Mouse (Mus musculus) embryo, embryonic 9.5 days (tissue): ENCODE measurements around the gene Tmem94.
A peak's percentile ranks its signal among the peaks of the same experiment; 100 is the strongest.
"Not testable (repeated sequence)": the region's sequence is repeated elsewhere in the genome, so short reads cannot be mapped to it uniquely, and the experiment has no call there.

Experiments
- DNase-seq: peaks from one replicate; pipeline ENCODE4 v3.0.0-alpha.2; 2017; ENCODE audit errors: extremely low spot score

Tmem94 gene

DNA sequence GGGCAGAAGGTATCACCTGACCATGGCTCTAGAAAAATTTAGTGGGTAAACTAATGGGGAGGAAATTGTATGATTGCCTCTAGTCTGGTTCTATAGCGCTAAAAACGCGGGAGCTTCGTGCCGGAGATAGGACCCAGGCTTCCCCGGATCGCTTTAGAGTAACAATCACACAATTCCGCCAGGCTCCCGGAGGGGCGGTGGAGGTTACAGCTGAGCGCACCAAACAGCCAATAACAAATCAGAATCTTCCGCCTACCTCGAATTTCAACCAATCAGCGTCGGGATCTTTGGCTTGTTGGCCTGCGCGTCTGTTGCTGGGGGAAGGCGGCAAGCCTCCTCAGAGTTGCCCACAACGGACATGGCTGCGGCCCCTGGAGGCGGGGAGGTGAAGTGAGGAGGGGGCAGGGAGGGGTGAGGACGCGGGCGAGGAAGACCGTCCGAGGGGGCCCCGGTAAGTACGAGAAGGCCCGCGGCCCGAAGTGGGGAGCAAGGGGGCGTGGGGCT is at the start of gene Tmem94:
Gene Tmem94, plus strand, starts transcription at position 331 of the 504 bp plus-strand sequence.
- DNase-seq, result peak; percentile 100

GRCm38 (mm10) chr11:115716410-115717338 is 48.6 kb upstream of the Tmem94 start:
- no peak for DNase-seq

GRCm38 (mm10) chr11:115717660-115718390 is 47.4 kb upstream of the Tmem94 start:
- no peak for DNase-seq

DNA sequence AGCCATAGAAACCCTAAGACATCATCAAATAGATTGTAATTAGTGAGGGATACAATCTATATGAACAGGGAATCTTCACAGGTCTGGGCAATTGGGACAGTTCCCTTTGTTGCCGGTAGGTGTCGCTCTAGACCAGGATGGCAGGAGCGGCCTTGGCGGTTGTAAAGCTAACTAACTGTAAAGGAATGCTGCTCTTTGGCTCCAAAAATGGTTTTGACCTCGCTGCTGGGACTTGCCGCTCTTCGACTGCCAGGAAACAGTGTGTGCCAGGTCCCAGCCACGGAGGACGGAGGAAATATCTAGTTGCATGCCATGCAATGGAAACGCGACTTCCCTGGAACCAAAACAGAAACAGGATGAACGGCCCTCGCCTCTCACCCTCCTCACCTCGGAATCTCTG is 42.6 kb upstream of the Tmem94 start:
- DNase-seq, result peak; percentile 80

DNA sequence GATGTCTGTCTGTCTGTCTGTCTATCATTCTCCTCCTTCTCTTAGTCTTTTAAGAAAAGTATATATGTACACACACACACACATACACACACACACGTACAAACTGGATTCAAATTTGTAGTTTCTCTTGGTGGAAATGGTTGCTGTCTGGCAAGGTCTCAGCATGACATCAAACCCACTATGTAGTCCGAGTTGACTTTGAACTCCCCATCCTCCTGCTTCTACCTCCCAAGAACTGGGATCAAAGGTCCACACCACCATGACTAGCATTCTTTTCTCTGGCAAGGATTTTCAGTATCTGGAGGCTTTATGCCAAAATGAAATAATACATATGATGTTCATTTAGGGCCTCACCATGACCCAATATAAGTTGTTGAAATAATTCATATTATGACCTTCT is 42.0 kb upstream of the Tmem94 start:
- no peak for DNase-seq

DNA sequence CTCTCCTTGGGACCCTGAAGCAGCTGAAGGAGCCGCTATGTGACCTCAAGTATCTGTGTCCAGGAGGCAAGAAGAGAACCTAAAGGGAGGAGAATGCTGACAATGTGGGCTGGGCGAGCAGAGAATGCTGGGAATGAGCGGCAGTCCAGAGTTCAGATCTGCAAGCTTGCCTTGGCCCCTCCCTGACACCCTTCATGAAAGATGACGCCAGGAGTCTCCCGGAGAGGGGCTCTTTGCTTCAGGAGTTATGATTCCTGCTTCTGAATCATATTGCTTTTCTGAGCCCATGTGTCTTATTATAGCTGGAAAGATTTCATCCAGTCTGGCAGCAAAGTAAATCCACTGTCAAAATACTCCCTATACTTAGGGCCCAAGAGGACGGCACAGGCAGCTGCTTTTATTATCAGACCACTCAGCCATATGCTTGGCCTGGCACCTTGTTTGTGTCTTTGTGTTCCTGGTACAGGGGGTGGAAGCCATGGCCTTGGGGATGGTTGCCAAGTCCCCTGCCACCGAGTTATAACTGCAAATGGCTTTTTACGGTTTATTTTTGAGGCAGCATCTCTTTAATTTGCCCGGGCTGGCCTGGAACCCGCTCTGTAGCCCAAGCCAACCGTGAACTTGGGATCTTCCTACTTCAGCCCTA is 31.1 kb upstream of the Tmem94 start:
- DNase-seq, result no peak

GRCm38 (mm10) chr11:115737608-115738208 is 27.5 kb upstream of the Tmem94 start:
- DNase-seq, result peak; percentile 48

GRCm38 (mm10) chr11:115738275-115738885 is 26.9 kb upstream of the Tmem94 start:
- no peak for DNase-seq

DNA sequence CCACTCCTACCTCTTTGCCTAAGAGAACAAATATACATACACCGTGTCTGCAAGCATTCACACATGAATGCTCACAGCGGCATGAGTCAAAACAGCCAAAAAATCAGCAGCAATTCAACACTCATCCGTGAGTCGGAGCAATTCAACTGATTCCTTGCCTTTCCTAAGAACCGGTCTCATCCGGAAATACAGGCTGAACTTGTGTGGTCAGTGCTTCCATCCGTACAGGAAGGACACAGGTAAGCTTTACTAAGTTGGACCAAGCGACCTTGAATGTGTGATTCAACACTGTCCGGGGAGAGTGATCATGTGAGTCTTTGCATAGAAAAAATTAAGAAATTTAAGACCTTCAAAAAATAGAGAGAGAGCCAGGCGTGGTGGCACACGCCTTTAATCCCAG is 24.2 kb upstream of the Tmem94 start:
- DNase-seq, result no peak

- DNase-seq, result no peak
Measured at GRCm38 (mm10) chr11:115742926-115743325, 22.3 kb upstream of the Tmem94 start.

DNA sequence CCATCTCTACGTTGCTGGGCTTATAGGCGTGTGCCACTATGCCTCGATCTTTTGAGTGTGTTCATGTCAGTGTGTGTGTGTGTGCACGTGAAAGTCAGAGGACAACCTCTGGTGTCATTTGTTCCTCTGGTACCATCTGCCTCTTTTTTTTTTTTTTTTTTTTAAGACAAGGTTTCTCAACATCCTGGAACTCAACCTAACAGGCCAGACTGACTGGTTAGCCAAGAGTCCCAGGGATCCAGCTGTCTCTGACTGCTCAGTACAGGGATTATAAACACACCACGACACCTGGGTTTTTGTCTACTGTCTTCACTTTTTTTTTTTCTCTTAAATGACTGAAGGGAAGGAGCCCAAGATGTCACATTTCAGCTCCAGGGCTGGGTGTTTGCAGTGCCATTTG is 20.8 kb upstream of the Tmem94 start:
- no peak for DNase-seq

DNA sequence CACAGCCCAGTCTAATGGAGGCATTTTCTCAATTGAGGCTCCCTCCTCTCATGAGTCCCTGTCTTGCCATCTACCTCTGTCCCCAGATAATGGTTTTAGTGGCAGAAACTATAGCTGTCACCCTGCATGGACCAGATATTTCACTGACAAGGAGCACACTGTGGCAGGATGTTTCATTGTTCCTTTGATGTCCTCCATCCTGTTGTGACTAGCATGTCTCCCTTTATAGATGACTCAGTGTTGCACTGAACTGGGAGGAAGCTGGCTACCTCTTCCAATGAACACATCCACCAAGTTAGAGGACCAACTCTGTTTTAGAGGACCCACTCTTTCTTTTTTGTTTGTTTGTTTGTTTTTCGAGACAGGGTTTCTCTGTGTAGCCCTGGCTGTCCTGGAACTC is 19.1 kb upstream of the Tmem94 start:
- no peak for DNase-seq

- DNase-seq, result no peak
Measured at GRCm38 (mm10) chr11:115746762-115747161, 18.5 kb upstream of the Tmem94 start.

- peak; percentile 24 for DNase-seq
Measured at GRCm38 (mm10) chr11:115747351-115747750, 17.9 kb upstream of the Tmem94 start.

GRCm38 (mm10) chr11:115749834-115750233 is 15.4 kb upstream of the Tmem94 start:
- no peak for DNase-seq

- DNase-seq, result no peak
Measured at GRCm38 (mm10) chr11:115751725-115752124, 13.5 kb upstream of the Tmem94 start.

DNA sequence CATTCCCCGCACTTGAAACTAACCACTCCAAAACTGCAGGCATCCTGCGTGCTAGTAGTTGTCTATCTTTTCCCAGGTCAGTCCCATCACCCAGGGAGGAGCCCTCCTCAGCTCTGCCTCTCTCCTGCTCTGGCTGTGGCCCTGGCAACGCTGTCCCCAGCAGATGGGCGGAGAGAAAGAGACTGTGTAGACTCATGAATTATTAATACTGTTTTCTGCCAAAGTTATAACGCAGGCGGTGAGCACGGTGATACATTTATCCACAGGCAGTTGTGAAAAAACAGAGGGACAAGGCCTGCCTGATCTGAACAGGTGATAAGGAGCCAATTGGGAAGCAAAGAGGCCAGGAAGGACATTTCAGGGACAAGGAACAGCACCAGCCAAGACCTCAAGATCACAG is 12.6 kb upstream of the Tmem94 start:
- no peak for DNase-seq

GRCm38 (mm10) chr11:115753485-115753884 is 11.7 kb upstream of the Tmem94 start:
- DNase-seq, result no peak

GRCm38 (mm10) chr11:115762176-115762575 is 3.1 kb upstream of the Tmem94 start:
- not testable (repeated sequence) for DNase-seq

DNA sequence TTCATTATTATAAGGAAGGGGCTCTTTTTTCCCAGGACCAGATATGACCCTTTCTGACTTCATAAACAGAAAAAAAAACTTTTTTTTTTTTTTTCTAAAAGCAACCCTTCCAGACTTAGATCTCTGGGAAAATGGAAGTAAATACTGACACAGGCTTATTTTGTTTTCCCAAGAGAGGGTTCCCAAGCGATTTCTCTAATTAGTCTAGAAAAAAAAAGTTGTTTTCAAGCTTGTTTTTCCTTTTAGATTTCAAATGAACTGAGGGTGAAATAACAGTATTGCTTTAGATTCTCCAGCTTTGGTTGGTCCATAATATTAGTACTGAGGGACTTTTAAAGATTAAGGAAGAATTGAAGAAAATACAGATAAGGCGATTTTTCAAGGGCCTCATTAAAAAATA is 535 bp upstream of the Tmem94 start:
- DNase-seq, result no peak

DNA sequence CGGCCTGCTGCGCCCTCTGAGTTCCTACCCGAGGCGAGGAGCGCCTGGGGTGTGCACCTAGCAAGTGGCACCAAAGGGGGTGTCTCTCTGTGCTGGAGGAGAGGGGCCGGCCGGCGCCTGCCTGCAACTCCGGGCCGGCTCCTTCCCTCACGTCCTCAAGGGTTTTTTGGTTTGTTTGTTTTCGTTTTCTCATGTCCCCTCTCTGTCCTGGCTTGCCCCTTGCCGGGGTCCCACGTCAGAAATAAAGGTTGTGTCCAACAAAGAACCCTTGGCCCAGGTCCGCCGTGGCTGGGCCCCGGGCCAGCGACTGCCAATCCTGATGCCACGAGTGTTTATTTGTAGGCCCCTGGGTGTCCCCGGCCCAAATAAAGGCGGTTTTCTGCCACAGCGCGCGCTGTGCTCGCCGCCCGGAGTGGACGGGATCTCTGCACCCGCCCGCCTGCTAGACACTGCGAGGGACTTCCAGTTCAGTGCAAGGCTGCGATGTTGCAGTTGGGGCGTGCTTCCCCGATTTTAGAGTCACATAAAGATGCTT is 441 bp downstream of the Tmem94 start:
- no peak for DNase-seq
